Mouse (Mus musculus): Measurements from ENCODE around the gene Elovl6. TPM values are rescaled to one million over a fixed set of nuclear protein-coding genes. Genes with fewer than 3 reads are reported as not detected.

The Elovl6 gene
- 3.6 and 4.3 TPM in 2 replicates for polyA plus RNA-seq (2015; fragmentation: Nextera tagmentation; extraction: Ambion mirVana)

DNA sequence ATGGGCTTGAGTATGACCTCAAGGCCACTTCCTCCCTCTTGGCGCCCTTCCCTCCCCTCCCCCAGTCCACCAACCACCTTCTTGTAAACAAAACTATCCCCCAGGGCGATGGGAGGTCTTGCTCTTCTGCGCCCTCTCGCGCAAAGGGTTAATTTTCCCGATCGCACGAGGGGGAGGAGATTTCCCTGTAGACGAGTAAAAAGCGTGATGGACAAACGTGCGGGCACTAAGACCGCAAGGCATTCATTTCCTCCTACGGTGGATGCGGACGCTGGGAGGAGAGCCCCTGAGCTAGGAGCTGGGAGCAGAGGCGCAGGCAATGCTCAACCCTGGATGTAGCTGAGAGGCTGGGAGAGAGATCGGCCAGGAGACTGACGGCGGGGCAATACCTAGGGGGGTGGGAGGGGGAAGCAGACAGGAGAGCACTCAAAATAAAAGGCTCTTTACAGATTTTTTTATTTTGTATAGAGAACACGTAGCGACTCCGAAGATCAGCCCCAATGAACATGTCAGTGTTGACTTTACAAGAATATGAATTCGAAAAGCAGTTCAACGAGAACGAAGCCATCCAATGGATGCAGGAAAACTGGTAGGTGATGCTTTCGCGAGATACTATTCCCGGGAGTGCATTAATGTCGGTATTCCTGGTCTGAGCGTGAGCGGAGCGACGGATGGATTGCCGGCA, at the start of gene Elovl6:
Gene Elovl6, plus strand, starts transcription at position 176 of the 685 bp plus-strand sequence.

Other genes starting within 250 kb of the Elovl6 start
- 0.61 and 0.95 TPM in 2 replicates for gene Enpep, start 199.6 kb upstream of the Elovl6 start, polyA plus RNA-seq (2015; fragmentation: Nextera tagmentation; extraction: Ambion mirVana)
- gene Egf, start 223.0 kb downstream of the Elovl6 start, polyA plus RNA-seq (2015; fragmentation: Nextera tagmentation; extraction: Ambion mirVana) = 0.69 and 1.1 TPM in 2 replicates